Mouse (Mus musculus): ENCODE results near the gene Btbd9. TPM values are rescaled to one million over a fixed set of nuclear protein-coding genes. Genes with fewer than 3 reads are reported as not detected.
A peak's percentile ranks its signal among the peaks of the same experiment; 100 is the strongest.

The Btbd9 gene
- polyA plus RNA-seq, 1 experiment from 2014 or later: 40.9 TPM

GRCm38 (mm10) chr17:30292666-30293065 is 283.6 kb downstream of the Btbd9 start:
- no peak overlapping the region for H3K27ac ChIP-seq (replicated peaks in 1 of 2; ENCODE audit: control insufficient read depth in 1 of 2, insufficient read depth in 1 of 2, low read depth in 2 of 2, low read length in 2 of 2)
- WGBS: 42% methylated on average over 6 of the region's 6 CpGs
- no peak overlapping the region for H3K9ac ChIP-seq (ENCODE audit: low read length)
- H3K4me1 ChIP-seq (ENCODE audit: control insufficient read depth in 2 of 2, insufficient read depth in 2 of 2, low read length in 2 of 2): peaks cover 7 to 8% of the 10 kb centered on the region in 2 experiments; a peak in 2 of 4 replicates
- no peaks in the 10 kb centered on the region for H3K9me3 ChIP-seq (ENCODE audit: control insufficient read depth, low read length)
- no peak overlapping the region for H3K4me2 ChIP-seq (ENCODE audit: low read length)
- no peaks in the 10 kb centered on the region for H3K27me3 ChIP-seq (ENCODE audit: control insufficient read depth, insufficient read depth, low read length)
- H3K36me3 ChIP-seq (ENCODE audit: control insufficient read depth, insufficient read depth, low read length): no peaks in the 10 kb centered on the region
- ATAC-seq (ENCODE audit: insufficient number of reproducible peaks, insufficient read depth, low FRiP score, low read depth): no peak
- no peak overlapping the region for H3K4me3 ChIP-seq (ENCODE audit: control insufficient read depth in 1 of 2, insufficient read depth in 1 of 2, low read depth in 1 of 2, low read length in 2 of 2)

- ATAC-seq (ENCODE audit: insufficient number of reproducible peaks, insufficient read depth, low FRiP score, low read depth): no peak
- Histone ChIP-seq H3K9ac (ENCODE audit: low read length) (no peak overlapping the region), H3K36me3 (ENCODE audit: control insufficient read depth, insufficient read depth, low read length) (no peaks in the 10 kb centered on the region), H3K9me3 (ENCODE audit: control insufficient read depth, low read length) (no peaks in the 10 kb centered on the region), H3K4me3 (ENCODE audit: control insufficient read depth in 1 of 2, insufficient read depth in 1 of 2, low read depth in 1 of 2, low read length in 2 of 2) (no peak overlapping the region), H3K4me2 (ENCODE audit: low read length) (no peak overlapping the region), H3K27ac (replicated peaks in 1 of 2; ENCODE audit: control insufficient read depth in 1 of 2, insufficient read depth in 1 of 2, low read depth in 2 of 2, low read length in 2 of 2) (no peak overlapping the region), H3K4me1 (ENCODE audit: control insufficient read depth in 2 of 2, insufficient read depth in 2 of 2, low read length in 2 of 2) (peaks cover 6 to 8% of the 10 kb centered on the region in 2 experiments; a peak in 3 of 4 replicates), H3K27me3 (ENCODE audit: control insufficient read depth, insufficient read depth, low read length) (no peaks in the 10 kb centered on the region)
- 88% methylated on average over 2 of the region's 2 CpGs for WGBS
Measured at GRCm38 (mm10) chr17:30285641-30286040, 290.6 kb downstream of the Btbd9 start.

GRCm38 (mm10) chr17:30283460-30284050 is 292.7 kb downstream of the Btbd9 start:
- Histone ChIP-seq H3K9me3 (ENCODE audit: control insufficient read depth, low read length) (no peaks in the 10 kb centered on the region), H3K27me3 (ENCODE audit: control insufficient read depth, insufficient read depth, low read length) (no peaks in the 10 kb centered on the region), H3K4me1 (ENCODE audit: control insufficient read depth in 2 of 2, insufficient read depth in 2 of 2, low read length in 2 of 2) (peaks cover 10 to 13% of the 10 kb centered on the region in 2 experiments; a peak in 3 of 4 replicates), H3K36me3 (ENCODE audit: control insufficient read depth, insufficient read depth, low read length) (no peaks in the 10 kb centered on the region), H3K4me2 (ENCODE audit: low read length) (no peak overlapping the region), H3K27ac (replicated peaks in 1 of 2; ENCODE audit: control insufficient read depth in 1 of 2, insufficient read depth in 1 of 2, low read depth in 2 of 2, low read length in 2 of 2) (no peak overlapping the region), H3K9ac (ENCODE audit: low read length) (no peak overlapping the region), H3K4me3 (ENCODE audit: control insufficient read depth in 1 of 2, insufficient read depth in 1 of 2, low read depth in 1 of 2, low read length in 2 of 2) (no peak overlapping the region)
- 84% methylated on average over 4 of the region's 4 CpGs for WGBS
- ATAC-seq (ENCODE audit: insufficient number of reproducible peaks, insufficient read depth, low FRiP score, low read depth): no peak

- Histone ChIP-seq H3K36me3 (ENCODE audit: control insufficient read depth, insufficient read depth, low read length) (no peaks in the 10 kb centered on the region), H3K4me1 (ENCODE audit: control insufficient read depth in 2 of 2, insufficient read depth in 2 of 2, low read length in 2 of 2) (peaks cover 10 to 13% of the 10 kb centered on the region in 2 experiments; a peak in 3 of 4 replicates), H3K27me3 (ENCODE audit: control insufficient read depth, insufficient read depth, low read length) (no peaks in the 10 kb centered on the region), H3K4me2 (ENCODE audit: low read length) (no peak overlapping the region), H3K9me3 (ENCODE audit: control insufficient read depth, low read length) (no peaks in the 10 kb centered on the region), H3K27ac (replicated peaks in 1 of 2; ENCODE audit: control insufficient read depth in 1 of 2, insufficient read depth in 1 of 2, low read depth in 2 of 2, low read length in 2 of 2) (no peak overlapping the region), H3K9ac (ENCODE audit: low read length) (no peak overlapping the region), H3K4me3 (ENCODE audit: control insufficient read depth in 1 of 2, insufficient read depth in 1 of 2, low read depth in 1 of 2, low read length in 2 of 2) (no peak overlapping the region)
- ATAC-seq (ENCODE audit: insufficient number of reproducible peaks, insufficient read depth, low FRiP score, low read depth): no peak
Measured at GRCm38 (mm10) chr17:30283001-30283400, 293.3 kb downstream of the Btbd9 start.

- no peak overlapping the region for H3K4me2 ChIP-seq (ENCODE audit: low read length)
- peak; percentile 41 for ATAC-seq (ENCODE audit: insufficient number of reproducible peaks, insufficient read depth, low FRiP score, low read depth)
- H3K4me1 ChIP-seq (ENCODE audit: control insufficient read depth in 2 of 2, insufficient read depth in 2 of 2, low read length in 2 of 2): peaks cover 10 to 13% of the 10 kb centered on the region in 2 experiments; a peak in 3 of 4 replicates
- H3K9ac ChIP-seq (ENCODE audit: low read length): no peak overlapping the region
- H3K36me3 ChIP-seq (ENCODE audit: control insufficient read depth, insufficient read depth, low read length): no peaks in the 10 kb centered on the region
- H3K4me3 ChIP-seq (ENCODE audit: control insufficient read depth in 1 of 2, insufficient read depth in 1 of 2, low read depth in 1 of 2, low read length in 2 of 2): no peak overlapping the region
- 46% methylated on average over 7 of the region's 7 CpGs for WGBS
- H3K27me3 ChIP-seq (ENCODE audit: control insufficient read depth, insufficient read depth, low read length): no peaks in the 10 kb centered on the region
- no peaks in the 10 kb centered on the region for H3K9me3 ChIP-seq (ENCODE audit: control insufficient read depth, low read length)
- no peak overlapping the region for H3K27ac ChIP-seq (replicated peaks in 1 of 2; ENCODE audit: control insufficient read depth in 1 of 2, insufficient read depth in 1 of 2, low read depth in 2 of 2, low read length in 2 of 2)
Measured at GRCm38 (mm10) chr17:30280323-30281118, 295.8 kb downstream of the Btbd9 start.

- H3K4me1 ChIP-seq (ENCODE audit: control insufficient read depth in 2 of 2, insufficient read depth in 2 of 2, low read length in 2 of 2): peaks cover 10 to 13% of the 10 kb centered on the region in 2 experiments; a peak in 3 of 4 replicates
- no peaks in the 10 kb centered on the region for H3K27me3 ChIP-seq (ENCODE audit: control insufficient read depth, insufficient read depth, low read length)
- H3K4me3 ChIP-seq (ENCODE audit: control insufficient read depth in 1 of 2, insufficient read depth in 1 of 2, low read depth in 1 of 2, low read length in 2 of 2): no peak overlapping the region
- 0 out of 2 replicates have a peak, but pooled peaks cover under 1% of the 10 kb centered on the region for H3K36me3 ChIP-seq (ENCODE audit: control insufficient read depth, insufficient read depth, low read length)
- H3K27ac ChIP-seq (replicated peaks in 1 of 2; ENCODE audit: control insufficient read depth in 1 of 2, insufficient read depth in 1 of 2, low read depth in 2 of 2, low read length in 2 of 2): no peak overlapping the region
- no peak overlapping the region for H3K4me2 ChIP-seq (ENCODE audit: low read length)
- 80% methylated on average over 5 of the region's 5 CpGs for WGBS
- H3K9ac ChIP-seq (ENCODE audit: low read length): no peak overlapping the region
- no peaks in the 10 kb centered on the region for H3K9me3 ChIP-seq (ENCODE audit: control insufficient read depth, low read length)
- ATAC-seq (ENCODE audit: insufficient number of reproducible peaks, insufficient read depth, low FRiP score, low read depth): no peak
Measured at GRCm38 (mm10) chr17:30279684-30280083, 296.6 kb downstream of the Btbd9 start.

GRCm38 (mm10) chr17:30278596-30279378 is 297.5 kb downstream of the Btbd9 start:
- Histone ChIP-seq H3K4me2 (ENCODE audit: low read length) (no peak overlapping the region), H3K9ac (ENCODE audit: low read length) (no peak overlapping the region), H3K36me3 (ENCODE audit: control insufficient read depth, insufficient read depth, low read length) (peaks cover 6% of the 10 kb centered on the region; the same call in 1 of the 2 replicates), H3K27me3 (ENCODE audit: control insufficient read depth, insufficient read depth, low read length) (no peaks in the 10 kb centered on the region), H3K4me3 (ENCODE audit: control insufficient read depth in 1 of 2, insufficient read depth in 1 of 2, low read depth in 1 of 2, low read length in 2 of 2) (no peak overlapping the region), H3K4me1 (ENCODE audit: control insufficient read depth in 2 of 2, insufficient read depth in 2 of 2, low read length in 2 of 2) (peaks cover 10 to 13% of the 10 kb centered on the region in 2 experiments; a peak in 3 of 4 replicates), H3K27ac (replicated peaks in 1 of 2; ENCODE audit: control insufficient read depth in 1 of 2, insufficient read depth in 1 of 2, low read depth in 2 of 2, low read length in 2 of 2) (no peak overlapping the region), H3K9me3 (ENCODE audit: control insufficient read depth, low read length) (no peaks in the 10 kb centered on the region)
- WGBS: 36% methylated on average over 16 of the region's 16 CpGs
- no peak for ATAC-seq (ENCODE audit: insufficient number of reproducible peaks, insufficient read depth, low FRiP score, low read depth)

Measured in heart, embryonic 14.5 days (tissue).